Mouse (Mus musculus) MEL (cell line): ENCODE data around the gene Kdm4a. TPM values are rescaled to one million over a fixed set of nuclear protein-coding genes. Genes with fewer than 3 reads are reported as not detected.

Source experiments
- DNase-seq: peaks from one replicate; pipeline ENCODE4 v3.0.0; 2011; ENCODE audit warnings: low read depth, low spot score
- H3K27ac ChIP-seq: 2 replicates; pipeline ENCODE4 v1.5.1; 2012; ENCODE audit warnings: low read depth, mild to moderate bottlenecking, control low read depth, low read length, moderate library complexity; ENCODE audit not compliant: control insufficient read depth
- H3K27me3 ChIP-seq, 2 experiments: fragments of 150-350 bp in 1 of 2; sonication (generic) in 1 of 2; 2 replicates each; pipeline ENCODE4 v1.6.1; 2012; ENCODE audit warnings: low read length in 2 of 2, mild to moderate bottlenecking in 2 of 2, improper control_type of control experiment in 1 of 2, moderate library complexity in 1 of 2; ENCODE audit not compliant: insufficient read depth in 2 of 2, control insufficient read depth in 1 of 2
- H3K36me3 ChIP-seq, 2 experiments: 2 replicates each; pipeline ENCODE4 v1.6.1; 2012 to 2014; ENCODE audit warnings: low read length in 2 of 2, improper control_type of control experiment in 1 of 2, inconsistent platforms in 1 of 2, mild to moderate bottlenecking in 1 of 2; ENCODE audit not compliant: insufficient read depth in 2 of 2, control insufficient read depth in 1 of 2
- H3K4me1 ChIP-seq, 2 experiments: fragments of 150-350 bp in 1 of 2; sonication (generic) in 1 of 2; 2 replicates each; pipeline ENCODE4 v1.6.1; 2012; ENCODE audit warnings: low read length in 2 of 2, improper control_type of control experiment in 1 of 2, mild to moderate bottlenecking in 1 of 2; ENCODE audit not compliant: insufficient read depth in 2 of 2, control insufficient read depth in 1 of 2
- H3K4me3 ChIP-seq, 2 experiments: fragments of 150-350 bp in 1 of 2; sonication (generic) in 1 of 2; 2 replicates each; pipeline ENCODE4 v1.5.1; 2012; ENCODE audit warnings: low read depth in 2 of 2, low read length in 2 of 2, mild to moderate bottlenecking in 2 of 2, moderate library complexity in 2 of 2, control low read depth in 1 of 2, improper control_type of control experiment in 1 of 2; ENCODE audit not compliant: control insufficient read depth in 1 of 2, insufficient read depth in 1 of 2
- H3K79me2 ChIP-seq: 2 replicates; pipeline ENCODE4 v1.6.1; 2012; ENCODE audit warnings: mild to moderate bottlenecking, low read length, moderate library complexity; ENCODE audit not compliant: control insufficient read depth, poor library complexity, insufficient read depth
- H3K9ac ChIP-seq: 2 replicates; pipeline ENCODE4 v1.6.1; 2012; ENCODE audit warnings: low read depth, mild to moderate bottlenecking, control low read depth, low read length, moderate library complexity; ENCODE audit not compliant: control insufficient read depth, poor library complexity, severe bottlenecking
- H3K9me3 ChIP-seq: fragments of 150-350 bp; sonication (generic); replicated peaks from 2 replicates; pipeline ENCODE4 v1.6.1; 2012; ENCODE audit warnings: mild to moderate bottlenecking, low read length, improper control_type of control experiment, moderate library complexity; ENCODE audit not compliant: insufficient read depth
- CHD1 ChIP-seq: IDR thresholded peaks from 2 replicates; pipeline ENCODE4 v1.6.1; 2012; ENCODE audit warnings: low read depth, mild to moderate bottlenecking, inconsistent platforms, low read length, improper control_type of control experiment
- CTCF ChIP-seq, 3 experiments: IDR thresholded peaks in 2 of 3; conservative IDR thresholded peaks in 1 of 3; 2 replicates each; pipeline ENCODE4 v1.5.1; 2011 to 2012; ENCODE audit warnings: low read length in 3 of 3, low read depth in 2 of 3, mild to moderate bottlenecking in 2 of 3, improper control_type of control experiment in 1 of 3, inconsistent platforms in 1 of 3, mixed read lengths in 1 of 3, moderate library complexity in 1 of 3; ENCODE audit not compliant: control insufficient read depth in 1 of 3, insufficient read depth in 1 of 3, poor library complexity in 1 of 3, severe bottlenecking in 1 of 3
- MAZ ChIP-seq: IDR thresholded peaks from 2 replicates; pipeline ENCODE4 v1.6.1; 2012; ENCODE audit warnings: low read depth, mild to moderate bottlenecking, inconsistent platforms, low read length, improper control_type of control experiment
- MEF2A ChIP-seq: IDR thresholded peaks from 2 replicates; pipeline ENCODE4 v1.6.1; 2014; ENCODE audit warnings: low read depth, mild to moderate bottlenecking, inconsistent platforms, low read length, improper control_type of control experiment; ENCODE audit not compliant: poor library complexity, insufficient replicate concordance, severe bottlenecking; ENCODE audit errors: extremely low read depth
- MYC ChIP-seq: IDR thresholded peaks from 2 replicates; pipeline ENCODE4 v1.6.1; 2011; ENCODE audit warnings: low read depth, mild to moderate bottlenecking, low read length, improper control_type of control experiment, moderate library complexity
- POLR2A ChIP-seq, 2 experiments: IDR thresholded peaks; 2 replicates each; pipeline ENCODE4 v1.6.1; 2011 to 2012; ENCODE audit warnings: low read length in 2 of 2, mild to moderate bottlenecking in 2 of 2, control low read depth in 1 of 2, improper control_type of control experiment in 1 of 2, low read depth in 1 of 2, moderate library complexity in 1 of 2; ENCODE audit not compliant: control insufficient read depth in 1 of 2, insufficient read depth in 1 of 2, poor library complexity in 1 of 2
- RAD21 ChIP-seq: IDR thresholded peaks from 2 replicates; pipeline ENCODE4 v1.6.1; 2011; ENCODE audit warnings: mild to moderate bottlenecking, low read depth, low read length, improper control_type of control experiment
- SMC3 ChIP-seq: IDR thresholded peaks from 2 replicates; pipeline ENCODE4 v1.6.1; 2011; ENCODE audit warnings: low read depth, low read length, improper control_type of control experiment
- ZMIZ1 ChIP-seq: IDR thresholded peaks from 2 replicates; pipeline ENCODE4 v1.6.1; 2012; ENCODE audit warnings: low read depth, mild to moderate bottlenecking, inconsistent platforms, low read length, improper control_type of control experiment, moderate library complexity
- polyA plus RNA-seq, 2 experiments: library from polyadenylated mRNA; stranded (reverse) in 1 of 2; unstranded in 1 of 2; fragments of >175 nt in 1 of 2; fragments of >200 nt in 1 of 2; gene quantifications; 2 replicates each; pipeline versions ENCODE4 v1.2.1 to v1.2.4; 2012; ENCODE audit warnings: low replicate concordance in 2 of 2, low read depth in 1 of 2; ENCODE audit not compliant: insufficient read length in 2 of 2, insufficient read depth in 1 of 2, missing spikeins in 1 of 2
- total RNA-seq: library from RNA; depleted of rRNA; stranded (reverse); fragments of 300-350 nt; gene quantifications from 2 replicates; pipeline ENCODE4 v1.2.3, GENCODE M21; 2012

The Kdm4a gene
- total and polyA plus RNA-seq, 3 experiments: 31.4 to 49.6 TPM; not detected in 1

- no peak overlapping the region for H3K4me3 ChIP-seq
- no peak overlapping the region for H3K9ac ChIP-seq
- no peaks in the 10 kb centered on the region for H3K9me3 ChIP-seq
- H3K27ac ChIP-seq: no peak overlapping the region
- peaks cover 0 to 4% of the 10 kb centered on the region in 2 experiments; a peak in 1 of 4 replicates for H3K4me1 ChIP-seq
- TF ChIP-seq SMC3 (peak; percentile 82), RAD21 (peak; percentile 45), CHD1 (no peak), CTCF (IDR thresholded peaks at IDR 0.05 in 2 of 3, conservative IDR thresholded peaks at IDR 0.05 in 1 of 3; ENCODE audit: control insufficient read depth in 1 of 3, insufficient read depth in 1 of 3, low read depth in 2 of 3, low read length in 3 of 3, poor library complexity in 1 of 3, severe bottlenecking in 1 of 3) (peak; percentile 70 to 75 (median 74))
- H3K27me3 ChIP-seq: no peaks in the 10 kb centered on the region
- no peaks in the 10 kb centered on the region for H3K36me3 ChIP-seq
- H3K79me2 ChIP-seq: no peaks in the 10 kb centered on the region
- DNase-seq: peak; percentile 46
Measured at GRCm38 (mm10) chr4:118216726-118217595, 37.1 kb upstream of the Kdm4a start.

GRCm38 (mm10) chr4:118214891-118215290, 35.0 kb upstream of the Kdm4a start:
- no peak for DNase-seq
- no peaks in the 10 kb centered on the region for H3K27me3 ChIP-seq
- no peak overlapping the region for H3K9ac ChIP-seq
- no peaks in the 10 kb centered on the region for H3K9me3 ChIP-seq
- H3K27ac ChIP-seq: no peak overlapping the region
- no peaks in the 10 kb centered on the region for H3K79me2 ChIP-seq
- no peaks in the 10 kb centered on the region for H3K4me1 ChIP-seq
- TF ChIP-seq POLR2A (IDR thresholded peaks at IDR 0.05; ENCODE audit: control insufficient read depth in 1 of 2, insufficient read depth in 1 of 2, low read depth in 1 of 2, low read length in 2 of 2, poor library complexity in 1 of 2) (no peak), MEF2A (no peak), ZMIZ1 (no peak), MYC (no peak)
- TF ChIP-seq, all 39 proteins: peak for 0
- no peaks in the 10 kb centered on the region for H3K36me3 ChIP-seq
- H3K4me3 ChIP-seq: no peak overlapping the region

GRCm38 (mm10) chr4:118206918-118207640, 27.2 kb upstream of the Kdm4a start:
- H3K36me3 ChIP-seq: no peaks in the 10 kb centered on the region
- no peaks in the 10 kb centered on the region for H3K79me2 ChIP-seq
- peaks cover 1 to 5% of the 10 kb centered on the region in 2 experiments; a peak in 2 of 4 replicates for H3K27me3 ChIP-seq
- no peak overlapping the region for H3K27ac ChIP-seq
- H3K9me3 ChIP-seq: no peaks in the 10 kb centered on the region
- TF ChIP-seq MAZ: no peak
- peak; percentile 18 to 26 (median 25); a peak in 1 of 6 replicates for TF ChIP-seq CTCF (IDR thresholded peaks at IDR 0.05 in 2 of 3, conservative IDR thresholded peaks at IDR 0.05 in 1 of 3; ENCODE audit: control insufficient read depth in 1 of 3, insufficient read depth in 1 of 3, low read depth in 2 of 3, low read length in 3 of 3, poor library complexity in 1 of 3, severe bottlenecking in 1 of 3)
- no peak overlapping the region for H3K4me3 ChIP-seq
- no peak overlapping the region for H3K9ac ChIP-seq
- H3K4me1 ChIP-seq: no peaks in the 10 kb centered on the region
- peak; percentile 20 for DNase-seq
